Mouse (Mus musculus): ENCODE results near the gene Tbc1d22a. TPM values are rescaled to one million over a fixed set of nuclear protein-coding genes. Genes with fewer than 3 reads are reported as not detected.
A peak's percentile ranks its signal among the peaks of the same experiment; 100 is the strongest.

The Tbc1d22a gene
- polyA plus RNA-seq, 1 experiment = 19.5 TPM

GRCm38 (mm10) chr15:86238076-86238475, 23.8 kb downstream of the Tbc1d22a start:
- TF ChIP-seq CTCF (IDR thresholded peaks at IDR 0.05; ENCODE audit: control insufficient read depth, insufficient read depth, insufficient replicate concordance, low read depth, low read length) (no peak), POLR2A (IDR thresholded peaks at IDR 0.05; ENCODE audit: control insufficient read depth, low read depth, low read length) (no peak)
- Histone ChIP-seq H3K4me1 (ENCODE audit: control insufficient read depth, insufficient read depth, low read length) (no peaks in the 10 kb centered on the region; the same call in 1 of the 2 replicates), H3K36me3 (ENCODE audit: control insufficient read depth, insufficient read depth, low read length) (peaks cover 2% of the 10 kb centered on the region; the same call in 1 of the 2 replicates)

GRCm38 (mm10) chr15:86239068-86239467, 24.8 kb downstream of the Tbc1d22a start:
- no peaks in the 10 kb centered on the region; the same call in 1 of the 2 replicates for H3K4me1 ChIP-seq (ENCODE audit: control insufficient read depth, insufficient read depth, low read length)
- TF ChIP-seq POLR2A (IDR thresholded peaks at IDR 0.05; ENCODE audit: control insufficient read depth, low read depth, low read length) = no peak
- TF ChIP-seq CTCF (IDR thresholded peaks at IDR 0.05; ENCODE audit: control insufficient read depth, insufficient read depth, insufficient replicate concordance, low read depth, low read length) = no peak
- H3K27ac ChIP-seq (ENCODE audit: control insufficient read depth, insufficient read depth, low read depth, low read length) = no peak overlapping the region
- peaks cover 2% of the 10 kb centered on the region; the same call in 1 of the 2 replicates for H3K36me3 ChIP-seq (ENCODE audit: control insufficient read depth, insufficient read depth, low read length)
- H3K27me3 ChIP-seq (ENCODE audit: control insufficient read depth, insufficient read depth, low read length) = no peaks in the 10 kb centered on the region
- no peak overlapping the region for H3K4me3 ChIP-seq (ENCODE audit: control insufficient read depth, low read depth, low read length)

More at GRCm38 (mm10) chr15:86238076-86238475, 23.8 kb downstream of the Tbc1d22a start:
- no peak overlapping the region for H3K4me3 ChIP-seq (ENCODE audit: control insufficient read depth, low read depth, low read length)
- H3K27me3 ChIP-seq (ENCODE audit: control insufficient read depth, insufficient read depth, low read length) = no peaks in the 10 kb centered on the region
- H3K27ac ChIP-seq (ENCODE audit: control insufficient read depth, insufficient read depth, low read depth, low read length) = no peak overlapping the region

GRCm38 (mm10) chr15:86239801-86240200, 25.5 kb downstream of the Tbc1d22a start:
- TF ChIP-seq CTCF (IDR thresholded peaks at IDR 0.05; ENCODE audit: control insufficient read depth, insufficient read depth, insufficient replicate concordance, low read depth, low read length) = peak; percentile 81; the same call in 1 of the 2 replicates
- TF ChIP-seq POLR2A (IDR thresholded peaks at IDR 0.05; ENCODE audit: control insufficient read depth, low read depth, low read length) = no peak
- no peak overlapping the region for H3K27ac ChIP-seq (ENCODE audit: control insufficient read depth, insufficient read depth, low read depth, low read length)
- H3K36me3 ChIP-seq (ENCODE audit: control insufficient read depth, insufficient read depth, low read length) = peaks cover 2% of the 10 kb centered on the region; the same call in 1 of the 2 replicates
- H3K4me3 ChIP-seq (ENCODE audit: control insufficient read depth, low read depth, low read length) = no peak overlapping the region
- H3K4me1 ChIP-seq (ENCODE audit: control insufficient read depth, insufficient read depth, low read length) = no peaks in the 10 kb centered on the region; the same call in 1 of the 2 replicates
- no peaks in the 10 kb centered on the region for H3K27me3 ChIP-seq (ENCODE audit: control insufficient read depth, insufficient read depth, low read length)

GRCm38 (mm10) chr15:86243708-86244107, 29.4 kb downstream of the Tbc1d22a start:
- no peak overlapping the region for H3K27ac ChIP-seq (ENCODE audit: control insufficient read depth, insufficient read depth, low read depth, low read length)
- no peaks in the 10 kb centered on the region for H3K27me3 ChIP-seq (ENCODE audit: control insufficient read depth, insufficient read depth, low read length)
- H3K4me1 ChIP-seq (ENCODE audit: control insufficient read depth, insufficient read depth, low read length) = no peaks in the 10 kb centered on the region
- no peak overlapping the region for H3K4me3 ChIP-seq (ENCODE audit: control insufficient read depth, low read depth, low read length)
- H3K36me3 ChIP-seq (ENCODE audit: control insufficient read depth, insufficient read depth, low read length) = peaks cover 4% of the 10 kb centered on the region; the same call in 1 of the 2 replicates
- TF ChIP-seq POLR2A (IDR thresholded peaks at IDR 0.05; ENCODE audit: control insufficient read depth, low read depth, low read length) (no peak), CTCF (IDR thresholded peaks at IDR 0.05; ENCODE audit: control insufficient read depth, insufficient read depth, insufficient replicate concordance, low read depth, low read length) (no peak)

GRCm38 (mm10) chr15:86244380-86244779, 30.1 kb downstream of the Tbc1d22a start:
- Histone ChIP-seq H3K4me1 (ENCODE audit: control insufficient read depth, insufficient read depth, low read length) (no peaks in the 10 kb centered on the region), H3K4me3 (ENCODE audit: control insufficient read depth, low read depth, low read length) (no peak overlapping the region), H3K27me3 (ENCODE audit: control insufficient read depth, insufficient read depth, low read length) (no peaks in the 10 kb centered on the region), H3K36me3 (ENCODE audit: control insufficient read depth, insufficient read depth, low read length) (peaks cover 4% of the 10 kb centered on the region; the same call in 1 of the 2 replicates), H3K27ac (ENCODE audit: control insufficient read depth, insufficient read depth, low read depth, low read length) (no peak overlapping the region)
- TF ChIP-seq POLR2A (IDR thresholded peaks at IDR 0.05; ENCODE audit: control insufficient read depth, low read depth, low read length) (no peak), CTCF (IDR thresholded peaks at IDR 0.05; ENCODE audit: control insufficient read depth, insufficient read depth, insufficient replicate concordance, low read depth, low read length) (no peak)

GRCm38 (mm10) chr15:86250269-86250668, 36.0 kb downstream of the Tbc1d22a start:
- Histone ChIP-seq H3K4me1 (ENCODE audit: control insufficient read depth, insufficient read depth, low read length) (no peaks in the 10 kb centered on the region), H3K36me3 (ENCODE audit: control insufficient read depth, insufficient read depth, low read length) (0 out of 2 replicates have a peak, but pooled peaks cover 1% of the 10 kb centered on the region), H3K27ac (ENCODE audit: control insufficient read depth, insufficient read depth, low read depth, low read length) (no peak overlapping the region), H3K27me3 (ENCODE audit: control insufficient read depth, insufficient read depth, low read length) (no peaks in the 10 kb centered on the region), H3K4me3 (ENCODE audit: control insufficient read depth, low read depth, low read length) (no peak overlapping the region)
- peak; percentile 51; the same call in 1 of the 2 replicates for TF ChIP-seq CTCF (IDR thresholded peaks at IDR 0.05; ENCODE audit: control insufficient read depth, insufficient read depth, insufficient replicate concordance, low read depth, low read length)
- no peak for TF ChIP-seq POLR2A (IDR thresholded peaks at IDR 0.05; ENCODE audit: control insufficient read depth, low read depth, low read length)

GRCm38 (mm10) chr15:86252130-86252529, 37.9 kb downstream of the Tbc1d22a start:
- no peaks in the 10 kb centered on the region for H3K36me3 ChIP-seq (ENCODE audit: control insufficient read depth, insufficient read depth, low read length)
- no peak overlapping the region for H3K27ac ChIP-seq (ENCODE audit: control insufficient read depth, insufficient read depth, low read depth, low read length)
- no peak overlapping the region for H3K4me3 ChIP-seq (ENCODE audit: control insufficient read depth, low read depth, low read length)
- no peaks in the 10 kb centered on the region for H3K27me3 ChIP-seq (ENCODE audit: control insufficient read depth, insufficient read depth, low read length)
- no peaks in the 10 kb centered on the region; the same call in 1 of the 2 replicates for H3K4me1 ChIP-seq (ENCODE audit: control insufficient read depth, insufficient read depth, low read length)
- no peak for TF ChIP-seq POLR2A (IDR thresholded peaks at IDR 0.05; ENCODE audit: control insufficient read depth, low read depth, low read length)
- no peak for TF ChIP-seq CTCF (IDR thresholded peaks at IDR 0.05; ENCODE audit: control insufficient read depth, insufficient read depth, insufficient replicate concordance, low read depth, low read length)

Measured in testis, adult 2 months (tissue).